Mouse (Mus musculus): ENCODE data around the gene Dnah17.
A peak's percentile ranks its signal among the peaks of the same experiment; 100 is the strongest.

The Dnah17 gene

GRCm38 (mm10) chr11:118085176-118085575 is 45.3 kb downstream of the Dnah17 start:
- no peak for DNase-seq

DNA sequence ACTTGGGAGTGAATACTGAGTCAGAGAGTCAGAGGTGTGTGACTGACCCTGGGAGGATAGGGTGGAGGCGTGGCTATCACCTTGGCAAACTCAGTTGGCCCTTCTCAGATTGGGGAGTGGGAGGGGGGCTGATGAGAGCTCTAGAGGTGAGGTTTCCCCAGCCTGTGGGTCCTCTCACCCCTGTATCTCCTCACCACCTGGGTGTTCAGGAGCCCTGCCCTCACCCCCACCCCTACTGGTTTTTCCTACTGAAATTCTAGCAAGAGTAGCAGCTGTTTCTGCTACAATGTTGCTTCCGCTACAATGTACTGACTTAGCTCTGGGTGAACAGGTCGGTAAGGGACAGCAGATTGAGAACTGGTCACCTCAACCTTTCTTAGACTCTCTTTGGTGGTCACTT is 46.2 kb downstream of the Dnah17 start:
- no peak for DNase-seq

- peak; percentile 63 for DNase-seq
Observed at GRCm38 (mm10) chr11:118083811-118084210, 46.6 kb downstream of the Dnah17 start.

- DNase-seq, result no peak
Observed at GRCm38 (mm10) chr11:118082294-118082693, 48.1 kb downstream of the Dnah17 start.

- no peak for DNase-seq
Observed at GRCm38 (mm10) chr11:118079750-118080149, 50.7 kb downstream of the Dnah17 start.

DNA sequence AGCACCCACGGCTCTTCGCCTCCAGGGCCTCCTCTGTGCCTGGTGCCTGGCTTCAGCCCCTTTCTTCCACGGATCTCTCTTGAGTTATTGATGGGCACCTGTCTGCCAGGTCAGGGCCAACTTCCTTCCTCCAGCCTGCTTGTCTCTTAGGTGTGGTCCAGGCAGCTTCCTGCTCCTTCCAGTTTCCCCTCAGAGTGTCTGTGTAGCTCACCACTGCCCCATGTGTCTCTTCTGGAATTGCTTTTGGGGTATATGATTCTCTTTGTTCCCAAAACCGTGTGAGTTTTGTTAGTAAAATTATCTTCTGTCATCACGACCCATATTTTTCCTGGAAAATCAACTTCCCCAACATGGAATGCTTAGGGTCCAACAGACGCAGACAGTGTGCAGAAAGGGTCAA is 53.5 kb downstream of the Dnah17 start:
- no peak for DNase-seq

- DNase-seq, result peak; percentile 13
Observed at GRCm38 (mm10) chr11:118075035-118075522, 55.4 kb downstream of the Dnah17 start.

GRCm38 (mm10) chr11:118071227-118071912 is 59.1 kb downstream of the Dnah17 start:
- DNase-seq, result no peak

GRCm38 (mm10) chr11:118068812-118069332 is 61.6 kb downstream of the Dnah17 start:
- DNase-seq, result no peak

DNA sequence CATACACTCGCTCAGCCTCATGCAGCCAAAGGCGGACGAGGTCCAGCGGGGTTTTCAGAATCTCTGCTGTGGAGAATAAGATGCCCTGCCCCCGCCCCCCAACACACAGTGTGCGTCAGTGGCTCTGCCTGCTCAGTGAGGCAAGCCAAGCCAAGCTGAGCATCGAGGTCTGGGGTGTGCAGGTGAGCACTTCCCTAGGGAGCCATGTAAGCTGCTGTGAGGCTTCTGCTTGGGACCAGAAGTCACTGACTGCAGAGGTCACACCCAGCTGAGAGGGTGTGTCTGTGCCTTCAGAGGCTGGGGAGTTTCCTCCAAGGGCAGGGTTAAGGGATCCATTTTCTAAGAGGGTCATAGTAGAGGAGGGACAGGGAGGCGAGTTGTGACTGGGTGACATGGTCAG is 62.8 kb downstream of the Dnah17 start:
- DNase-seq, result no peak

- DNase-seq, result no peak
Observed at GRCm38 (mm10) chr11:118060038-118060437, 70.4 kb downstream of the Dnah17 start.

GRCm38 (mm10) chr11:118058872-118059271 is 71.6 kb downstream of the Dnah17 start:
- DNase-seq, result no peak

DNA sequence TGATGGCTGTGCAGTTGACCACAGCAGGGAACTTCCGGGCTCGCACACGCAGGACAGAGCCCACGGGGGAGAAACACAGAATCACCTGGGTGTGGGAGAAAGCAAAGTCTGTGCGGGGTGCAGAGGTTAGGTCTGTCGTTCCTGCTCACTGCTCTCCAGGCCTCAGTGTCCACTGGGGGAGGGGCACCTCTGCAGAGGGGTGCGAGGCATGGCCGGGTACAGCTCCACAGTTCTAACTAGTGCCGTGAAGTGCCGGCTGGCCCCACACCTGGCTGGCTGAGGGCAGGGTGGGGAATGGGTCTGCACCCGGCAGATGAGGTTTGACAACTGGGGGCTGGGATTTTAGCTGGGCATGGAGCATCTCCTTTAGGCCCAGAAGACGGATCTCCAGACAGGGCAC is 72.1 kb downstream of the Dnah17 start:
- no peak for DNase-seq

GRCm38 (mm10) chr11:118050174-118050573 is 80.3 kb downstream of the Dnah17 start:
- DNase-seq, result peak; percentile 63

- DNase-seq, result peak; percentile 6
Observed at GRCm38 (mm10) chr11:118049641-118050040, 80.8 kb downstream of the Dnah17 start.

DNA sequence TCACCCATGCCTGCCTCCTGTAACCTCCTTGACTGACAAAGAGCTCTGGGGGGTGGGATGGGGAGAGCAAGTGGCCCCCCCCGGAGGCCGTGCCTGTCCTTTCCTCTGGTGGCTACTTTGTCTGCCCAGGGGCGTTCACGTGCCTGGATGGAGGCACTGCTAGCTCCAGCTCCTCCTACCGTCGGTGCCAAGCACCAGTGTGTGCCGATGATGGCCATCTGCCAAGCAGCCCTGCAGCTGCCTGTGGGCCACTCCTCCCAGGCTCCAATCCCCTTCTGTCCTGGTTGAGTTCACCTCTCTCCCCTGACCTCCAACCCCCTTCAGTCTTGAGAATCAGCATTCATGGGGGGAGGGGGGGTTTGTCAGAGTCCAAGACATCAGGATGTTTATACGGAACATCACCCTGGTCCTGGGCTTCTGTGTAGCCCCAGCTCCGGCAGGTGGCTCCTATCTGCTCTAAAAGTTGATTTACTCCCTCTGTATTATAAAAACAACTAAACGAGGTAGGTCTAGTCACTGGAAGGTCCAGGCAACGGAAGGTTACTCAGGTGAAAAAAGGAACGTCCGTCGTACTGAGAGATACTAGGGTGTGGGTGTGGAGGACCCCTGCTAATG is 87.0 kb downstream of the Dnah17 start:
- peak; percentile 71 for DNase-seq

GRCm38 (mm10) chr11:118042791-118043190 is 87.6 kb downstream of the Dnah17 start:
- no peak for DNase-seq

DNA sequence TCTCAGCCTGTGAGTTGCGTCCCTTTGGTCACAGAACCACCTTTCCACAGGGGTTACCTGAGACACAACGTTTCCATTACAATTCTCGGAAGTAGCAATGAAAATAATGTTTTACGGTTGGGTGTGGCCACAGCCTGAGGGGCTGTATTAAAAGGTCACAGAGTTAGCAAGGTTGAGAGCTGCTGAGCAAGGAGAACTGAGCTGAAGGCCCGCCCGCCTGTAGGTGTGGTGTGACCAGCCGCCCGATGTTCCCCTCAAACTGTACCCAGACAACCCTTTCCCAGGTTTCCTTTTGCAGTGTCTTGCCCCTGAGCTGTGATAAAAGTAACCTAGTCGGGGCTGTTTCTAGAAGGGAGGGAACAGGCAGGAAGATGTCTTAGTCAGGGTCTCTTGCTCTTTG is 95.4 kb downstream of the Dnah17 start:
- no peak for DNase-seq

- no peak for DNase-seq
Observed at GRCm38 (mm10) chr11:118034395-118034794, 96.0 kb downstream of the Dnah17 start.

DNA sequence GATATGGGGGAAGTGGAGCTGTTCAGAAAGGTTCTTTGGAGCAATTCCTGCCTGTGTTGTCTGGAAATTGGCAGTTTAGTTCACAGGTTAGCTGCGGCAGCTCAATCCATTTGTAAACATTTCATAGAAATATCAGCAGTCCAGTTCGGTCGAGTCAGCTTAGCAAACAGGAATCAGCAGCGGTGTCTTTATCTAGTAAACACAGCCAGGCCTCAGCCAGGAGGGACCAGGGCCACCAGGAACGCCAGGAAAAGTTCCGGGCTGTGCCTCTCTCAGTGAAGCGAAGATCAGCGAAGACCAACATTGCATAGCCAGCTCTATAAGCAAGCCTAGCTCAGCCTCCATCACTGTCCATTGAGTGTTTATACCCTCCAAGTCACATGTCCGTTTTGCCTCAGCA is 99.3 kb downstream of the Dnah17 start:
- no peak for DNase-seq

- no peak for DNase-seq
Observed at GRCm38 (mm10) chr11:118029170-118029569, 101.3 kb downstream of the Dnah17 start.

- no peak for DNase-seq
Observed at GRCm38 (mm10) chr11:118024111-118024510, 106.3 kb downstream of the Dnah17 start.

- DNase-seq, result no peak
Observed at GRCm38 (mm10) chr11:118023475-118023874, 107.0 kb downstream of the Dnah17 start.

DNA sequence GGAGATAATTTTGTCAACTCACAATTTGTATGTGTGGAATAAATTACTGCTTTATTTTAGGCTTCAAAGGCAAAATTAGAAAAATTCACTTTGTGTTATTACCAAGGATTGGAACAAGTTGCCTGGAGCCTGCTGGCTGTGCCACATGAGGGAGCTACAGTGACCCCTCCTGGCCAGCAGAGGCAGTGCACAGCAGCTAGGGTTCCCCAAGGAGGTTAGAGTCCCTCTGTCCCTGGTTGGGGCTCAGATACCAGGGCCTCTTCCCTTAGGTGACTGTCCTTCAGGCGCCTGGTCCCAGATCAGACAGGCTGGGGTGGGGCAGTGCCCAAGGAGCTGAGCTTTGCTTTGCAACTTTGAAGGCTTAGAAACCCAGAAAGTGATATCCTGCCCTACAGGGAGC is 108.6 kb downstream of the Dnah17 start:
- DNase-seq, result peak; percentile 77
